Mouse (Mus musculus) heart, embryonic 12.5 days (tissue): ENCODE data around the gene Ak2. TPM values are rescaled to one million over a fixed set of nuclear protein-coding genes. Genes with fewer than 3 reads are reported as not detected.

Experiments
- ATAC-seq: fragments of 200-750 bp; cut with Nextera tagmentation; 2 replicates; pipeline ENCODE4 v1.8.0; 2017; ENCODE audit warnings: moderate TSS enrichment, moderate library complexity; ENCODE audit not compliant: insufficient number of reproducible peaks, low FRiP score
- H3K27ac ChIP-seq: fragments of 300-500 bp; sonication (generic); 2 replicates; pipeline ENCODE4 v1.5.1; 2016; ENCODE audit warnings: mild to moderate bottlenecking, moderate library complexity; ENCODE audit not compliant: poor library complexity, severe bottlenecking
- H3K27me3 ChIP-seq: fragments of 300-500 bp; sonication (generic); replicated peaks from 2 replicates; pipeline ENCODE4 v1.6.1; 2016; ENCODE audit warnings: mild to moderate bottlenecking, moderate library complexity
- H3K36me3 ChIP-seq: fragments of 300-500 bp; sonication (generic); 2 replicates; pipeline ENCODE4 v1.6.1; 2016; ENCODE audit warnings: mild to moderate bottlenecking, moderate library complexity
- H3K4me1 ChIP-seq: fragments of 300-500 bp; sonication (generic); replicated peaks from 2 replicates; pipeline ENCODE4 v1.6.1; 2016; ENCODE audit warnings: mild to moderate bottlenecking
- H3K4me2 ChIP-seq: fragments of 300-500 bp; sonication (generic); 2 replicates; pipeline ENCODE4 v1.6.1; 2016; ENCODE audit warnings: mild to moderate bottlenecking, moderate library complexity
- H3K4me3 ChIP-seq: fragments of 300-500 bp; sonication (generic); 2 replicates; pipeline ENCODE4 v1.5.1; 2016; ENCODE audit warnings: mild to moderate bottlenecking
- H3K9ac ChIP-seq: fragments of 300-500 bp; sonication (generic); 2 replicates; pipeline ENCODE4 v1.6.1; 2016; ENCODE audit warnings: mild to moderate bottlenecking, moderate library complexity
- H3K9me3 ChIP-seq: fragments of 300-500 bp; sonication (generic); replicated peaks from 2 replicates; pipeline ENCODE4 v1.6.1; 2016; ENCODE audit warnings: mild to moderate bottlenecking, moderate library complexity
- WGBS: fragments of 180-500 bp; shearing (Covaris S2); methylation state at CpG from one replicate; pipeline ENCODE4 v1.1.7; 2016; 5-methylcytosine and 5-hydroxymethylcytosine counted together
- polyA plus RNA-seq: library from polyadenylated mRNA; unstranded; fragments of >200 nt; fragmentation: Nextera tagmentation; extraction: Ambion mirVana; gene quantifications from 2 replicates; pipeline ENCODE4 v1.2.1, GENCODE M21; 2016

Ak2 gene
- polyA plus RNA-seq, 1 experiment from 2014 or later = 167 TPM

- Histone ChIP-seq H3K36me3 (peaks cover 17% of the 10 kb centered on the region; the same call in 1 of the 2 replicates), H3K4me1 (peaks cover 45% of the 10 kb centered on the region), H3K27me3 (no peaks in the 10 kb centered on the region), H3K4me2 (peak overlapping the region; percentile 87), H3K4me3 (peak overlapping the region; percentile 83), H3K27ac (peak overlapping the region; percentile 75), H3K9ac (peak overlapping the region; percentile 88), H3K9me3 (no peaks in the 10 kb centered on the region)
- WGBS = under 1% methylated on average over 49 of the region's 49 CpGs
- peak; percentile 99 for ATAC-seq
Observed at GRCm38 (mm10) chr4:128993025-128993662, 1.4 kb downstream of the Ak2 start.

- no peaks in the 10 kb centered on the region for H3K9me3 ChIP-seq
- H3K4me2 ChIP-seq = peak overlapping the region; percentile 87
- WGBS = 1% methylated on average over 12 of the region's 12 CpGs
- peaks cover 19% of the 10 kb centered on the region; the same call in 1 of the 2 replicates for H3K36me3 ChIP-seq
- ATAC-seq = no peak
- H3K4me1 ChIP-seq = peaks cover 49% of the 10 kb centered on the region
- no peaks in the 10 kb centered on the region for H3K27me3 ChIP-seq
- peak overlapping the region; percentile 75; the same call in 1 of the 2 replicates for H3K27ac ChIP-seq
- peak overlapping the region; percentile 83 for H3K4me3 ChIP-seq
- peak overlapping the region; percentile 88 for H3K9ac ChIP-seq
Observed at GRCm38 (mm10) chr4:128993675-128994074, 1.9 kb downstream of the Ak2 start.

- WGBS = 50% methylated on average over 7 of the region's 7 CpGs
Observed at GRCm38 (mm10) chr4:128995238-128995637, 3.5 kb downstream of the Ak2 start.

GRCm38 (mm10) chr4:128997258-128997657 is 5.5 kb downstream of the Ak2 start:
- no peaks in the 10 kb centered on the region for H3K27me3 ChIP-seq
- 79% methylated on average over 8 of the region's 8 CpGs for whole genome bisulfite sequencing
- H3K27ac ChIP-seq = no peak overlapping the region
- no peak overlapping the region for H3K9ac ChIP-seq
- ATAC-seq = no peak
- peaks cover 53% of the 10 kb centered on the region for H3K4me1 ChIP-seq
- no peak overlapping the region for H3K4me3 ChIP-seq
- peaks cover 50% of the 10 kb centered on the region for H3K36me3 ChIP-seq
- H3K4me2 ChIP-seq = no peak overlapping the region
- H3K9me3 ChIP-seq = no peaks in the 10 kb centered on the region

More at GRCm38 (mm10) chr4:128995238-128995637, 3.5 kb downstream of the Ak2 start:
- no peak overlapping the region for H3K9ac ChIP-seq
- no peak for ATAC-seq
- no peaks in the 10 kb centered on the region for H3K27me3 ChIP-seq
- H3K27ac ChIP-seq = peak overlapping the region; percentile 22; the same call in 1 of the 2 replicates
- no peak overlapping the region for H3K4me3 ChIP-seq
- peaks cover 48% of the 10 kb centered on the region for H3K4me1 ChIP-seq
- no peaks in the 10 kb centered on the region for H3K9me3 ChIP-seq
- peak overlapping the region; percentile 87; the same call in 1 of the 2 replicates for H3K4me2 ChIP-seq
- H3K36me3 ChIP-seq = peaks cover 33% of the 10 kb centered on the region

- Histone ChIP-seq H3K27me3 (no peaks in the 10 kb centered on the region), H3K9ac (no peak overlapping the region), H3K4me2 (no peak overlapping the region), H3K9me3 (no peaks in the 10 kb centered on the region), H3K4me3 (no peak overlapping the region), H3K36me3 (peaks cover 61% of the 10 kb centered on the region), H3K4me1 (peaks cover 53% of the 10 kb centered on the region), H3K27ac (no peak overlapping the region)
- WGBS = 82% methylated on average over 8 of the region's 8 CpGs
- ATAC-seq = no peak
Observed at GRCm38 (mm10) chr4:128998401-128998800, 6.6 kb downstream of the Ak2 start.

- no peak overlapping the region for H3K4me2 ChIP-seq
- no peak overlapping the region for H3K9ac ChIP-seq
- no peak overlapping the region for H3K27ac ChIP-seq
- ATAC-seq = no peak
- H3K27me3 ChIP-seq = no peaks in the 10 kb centered on the region
- no peaks in the 10 kb centered on the region for H3K9me3 ChIP-seq
- H3K4me3 ChIP-seq = no peak overlapping the region
- peaks cover 34% of the 10 kb centered on the region for H3K4me1 ChIP-seq
- 72% methylated on average over 3 of the region's 3 CpGs for WGBS
- peaks cover 74% of the 10 kb centered on the region for H3K36me3 ChIP-seq
Observed at GRCm38 (mm10) chr4:129000786-129001185, 9.0 kb downstream of the Ak2 start.

- no peaks in the 10 kb centered on the region for H3K9me3 ChIP-seq
- H3K27me3 ChIP-seq = no peaks in the 10 kb centered on the region
- peaks cover 88% of the 10 kb centered on the region for H3K36me3 ChIP-seq
- H3K4me1 ChIP-seq = peaks cover 8% of the 10 kb centered on the region; the same call in 1 of the 2 replicates
- H3K27ac ChIP-seq = no peak overlapping the region
- ATAC-seq = no peak
- no peak overlapping the region for H3K4me2 ChIP-seq
- H3K4me3 ChIP-seq = no peak overlapping the region
- no peak overlapping the region for H3K9ac ChIP-seq
- 88% methylated on average over 8 of the region's 8 CpGs for WGBS
Observed at GRCm38 (mm10) chr4:129003720-129004119, 12.0 kb downstream of the Ak2 start.

GRCm38 (mm10) chr4:129008006-129008519 is 16.3 kb downstream of the Ak2 start:
- Histone ChIP-seq H3K9me3 (no peaks in the 10 kb centered on the region), H3K4me1 (peaks cover 36% of the 10 kb centered on the region), H3K4me2 (no peak overlapping the region), H3K27ac (no peak overlapping the region), H3K27me3 (no peaks in the 10 kb centered on the region), H3K9ac (no peak overlapping the region), H3K36me3 (peaks cover 71% of the 10 kb centered on the region), H3K4me3 (no peak overlapping the region)
- no peak for ATAC-seq
- WGBS = 84% methylated on average over 12 of the region's 12 CpGs

- WGBS = 66% methylated on average over 3 of the region's 3 CpGs
- Histone ChIP-seq H3K4me3 (no peak overlapping the region), H3K9ac (no peak overlapping the region), H3K9me3 (no peaks in the 10 kb centered on the region), H3K4me1 (peaks cover 42% of the 10 kb centered on the region), H3K27ac (no peak overlapping the region), H3K36me3 (peaks cover 65% of the 10 kb centered on the region), H3K4me2 (no peak overlapping the region), H3K27me3 (no peaks in the 10 kb centered on the region)
- no peak for ATAC-seq
Observed at GRCm38 (mm10) chr4:129008672-129009071, 16.9 kb downstream of the Ak2 start.

GRCm38 (mm10) chr4:129009521-129009920 is 17.8 kb downstream of the Ak2 start:
- WGBS = 57% methylated on average over 5 of the region's 5 CpGs
- H3K36me3 ChIP-seq = peaks cover 60% of the 10 kb centered on the region
- H3K4me2 ChIP-seq = no peak overlapping the region
- no peaks in the 10 kb centered on the region for H3K9me3 ChIP-seq
- peaks cover 44% of the 10 kb centered on the region for H3K4me1 ChIP-seq
- ATAC-seq = no peak
- H3K27me3 ChIP-seq = no peaks in the 10 kb centered on the region
- no peak overlapping the region for H3K4me3 ChIP-seq
- peak overlapping the region; percentile 29; the same call in 1 of the 2 replicates for H3K27ac ChIP-seq
- H3K9ac ChIP-seq = no peak overlapping the region

GRCm38 (mm10) chr4:129011604-129012121 is 19.9 kb downstream of the Ak2 start:
- WGBS = 36% methylated on average over 15 of the region's 15 CpGs
- Histone ChIP-seq H3K27ac (0 out of 2 replicates have a peak overlapping the region, but pooled peaks have one; percentile 18), H3K4me3 (no peak overlapping the region), H3K27me3 (no peaks in the 10 kb centered on the region), H3K4me1 (peaks cover 57% of the 10 kb centered on the region), H3K36me3 (peaks cover 41% of the 10 kb centered on the region), H3K9ac (0 out of 2 replicates have a peak overlapping the region, but pooled peaks have one; percentile 5), H3K9me3 (no peaks in the 10 kb centered on the region), H3K4me2 (no peak overlapping the region)
- ATAC-seq = 0 out of 2 replicates have a peak, but pooled peaks have one; percentile 27
